Mouse (Mus musculus) liver, adult 2 months (tissue): Measurements from ENCODE around the gene Ccdc77. TPM values are rescaled to one million over a fixed set of nuclear protein-coding genes. Genes with fewer than 3 reads are reported as not detected.

Experiments used
- DNase-seq: peaks from one replicate; pipeline ENCODE4 v3.0.0-alpha.2; 2011; ENCODE audit warnings: low read depth, low spot score; ENCODE audit errors: extremely low read depth
- H3K27ac ChIP-seq: fragments of 200-500 bp; replicated peaks from 2 replicates; pipeline ENCODE4 v1.5.1; 2012; ENCODE audit warnings: low read depth, mild to moderate bottlenecking, control low read depth, inconsistent platforms, low read length; ENCODE audit not compliant: insufficient read depth
- H3K27me3 ChIP-seq: fragments of 200-500 bp; 2 replicates; pipeline ENCODE4 v1.6.1; 2012; ENCODE audit warnings: mild to moderate bottlenecking, moderate library complexity, low read length, inconsistent platforms; ENCODE audit not compliant: control insufficient read depth, insufficient read depth
- H3K36me3 ChIP-seq: fragments of 200-500 bp; 2 replicates; pipeline ENCODE4 v1.6.1; 2012; ENCODE audit warnings: low read length, inconsistent platforms; ENCODE audit not compliant: control insufficient read depth, insufficient read depth
- H3K4me1 ChIP-seq: fragments of 200-500 bp; 2 replicates; pipeline ENCODE4 v1.6.1; 2011; ENCODE audit warnings: low read length; ENCODE audit not compliant: control insufficient read depth, insufficient read depth
- H3K4me3 ChIP-seq: fragments of 200-500 bp; 2 replicates; pipeline ENCODE4 v1.5.1; 2011; ENCODE audit warnings: low read depth, mild to moderate bottlenecking, control low read depth, low read length, moderate library complexity; ENCODE audit not compliant: insufficient read depth
- H3K79me2 ChIP-seq: fragments of 200-500 bp; 2 replicates; pipeline ENCODE4 v1.6.1; 2012; ENCODE audit warnings: inconsistent platforms, mild to moderate bottlenecking, low read length, moderate library complexity; ENCODE audit not compliant: control insufficient read depth, insufficient read depth
- H3K9ac ChIP-seq: fragments of 200-500 bp; 2 replicates; pipeline ENCODE4 v1.6.1; 2012; ENCODE audit warnings: low read depth, mild to moderate bottlenecking, control low read depth, inconsistent platforms, low read length
- CTCF ChIP-seq: fragments of 200-500 bp; IDR thresholded peaks from 2 replicates; pipeline ENCODE4 v1.5.1; 2011; ENCODE audit warnings: low read depth, low read length, control low read depth
- POLR2A ChIP-seq: fragments of 200-500 bp; IDR thresholded peaks from 2 replicates; pipeline ENCODE4 v1.6.1; 2011; ENCODE audit warnings: low read length, control low read depth; ENCODE audit not compliant: insufficient read depth; ENCODE audit errors: extremely low read depth
- WGBS: fragments of 180-500 bp; shearing (Covaris S2); methylation state at CpG from one replicate; pipeline ENCODE4 v1.1.7; 2018; 5-methylcytosine and 5-hydroxymethylcytosine counted together
- polyA plus RNA-seq: library from polyadenylated mRNA; depleted of rRNA; stranded (reverse); fragments of >200 nt; gene quantifications from 2 replicates; pipeline ENCODE4 v1.2.3, GENCODE M21; 2012
- total RNA-seq: library from RNA; depleted of rRNA; stranded (reverse); fragments of >200 nt; gene quantifications from 2 replicates; pipeline ENCODE4 v1.2.3, GENCODE M21; 2014

Ccdc77 gene
- total and polyA plus RNA-seq, 2 experiments, result 1.5 to 5.0 TPM

- H3K27me3 ChIP-seq, result no peaks in the 10 kb centered on the region
- H3K36me3 ChIP-seq, result peaks cover 61% of the 10 kb centered on the region
- 9% methylated on average over 2 of the region's 2 CpGs for WGBS
- H3K79me2 ChIP-seq, result no peaks in the 10 kb centered on the region; the same call in 1 of the 2 replicates
- no peak overlapping the region for H3K4me3 ChIP-seq
- peaks cover 6% of the 10 kb centered on the region for H3K4me1 ChIP-seq
- no peak for TF ChIP-seq CTCF
- no peak for TF ChIP-seq POLR2A
- H3K27ac ChIP-seq, result peak overlapping the region; percentile 24
- H3K9ac ChIP-seq, result no peak overlapping the region
- peak; percentile 69 for DNase-seq
Observed at GRCm38 (mm10) chr6:120376736-120377135, 12.6 kb upstream of the Ccdc77 start.

GRCm38 (mm10) chr6:120365051-120365450 is 877 bp upstream of the Ccdc77 start:
- peak overlapping the region; percentile 41 for H3K27ac ChIP-seq
- peaks cover 26% of the 10 kb centered on the region for H3K36me3 ChIP-seq
- peaks cover 12% of the 10 kb centered on the region for H3K4me1 ChIP-seq
- TF ChIP-seq CTCF (no peak), POLR2A (no peak)
- peak; percentile 14 for DNase-seq
- no peaks in the 10 kb centered on the region for H3K27me3 ChIP-seq
- H3K9ac ChIP-seq, result peak overlapping the region; percentile 91
- peak overlapping the region; percentile 93 for H3K4me3 ChIP-seq
- H3K79me2 ChIP-seq, result peaks cover 19% of the 10 kb centered on the region; the same call in 1 of the 2 replicates
- WGBS, result 2% methylated on average over 15 of the region's 15 CpGs

- Histone ChIP-seq H3K4me1 (peaks cover 12% of the 10 kb centered on the region), H3K27me3 (no peaks in the 10 kb centered on the region), H3K27ac (peak overlapping the region; percentile 98), H3K4me3 (peak overlapping the region; percentile 93), H3K79me2 (peaks cover 19% of the 10 kb centered on the region; the same call in 1 of the 2 replicates), H3K36me3 (peaks cover 21% of the 10 kb centered on the region), H3K9ac (peak overlapping the region; percentile 91)
- TF ChIP-seq CTCF (no peak), POLR2A (no peak)
- WGBS, result 1% methylated on average over 31 of the region's 31 CpGs
- no peak for DNase-seq
Observed at GRCm38 (mm10) chr6:120364523-120364905, 340 bp upstream of the Ccdc77 start.

- Histone ChIP-seq H3K4me1 (peaks cover 12% of the 10 kb centered on the region), H3K36me3 (peaks cover 9% of the 10 kb centered on the region), H3K27ac (peak overlapping the region; percentile 98), H3K9ac (peak overlapping the region; percentile 84), H3K79me2 (peaks cover 19% of the 10 kb centered on the region; the same call in 1 of the 2 replicates), H3K27me3 (no peaks in the 10 kb centered on the region), H3K4me3 (peak overlapping the region; percentile 93)
- DNase-seq, result no peak
- TF ChIP-seq CTCF, result no peak
- TF ChIP-seq POLR2A, result no peak
- WGBS, result 11% methylated on average over 15 of the region's 15 CpGs
Observed at GRCm38 (mm10) chr6:120362774-120363687, 1.1 kb downstream of the Ccdc77 start.

- Histone ChIP-seq H3K4me3 (no peak overlapping the region), H3K27me3 (no peaks in the 10 kb centered on the region), H3K4me1 (peaks cover 12% of the 10 kb centered on the region), H3K36me3 (peaks cover 4% of the 10 kb centered on the region), H3K27ac (peak overlapping the region; percentile 53; the same call in 1 of the 2 replicates), H3K79me2 (peaks cover 13% of the 10 kb centered on the region; the same call in 1 of the 2 replicates), H3K9ac (no peak overlapping the region)
- no peak for DNase-seq
- WGBS, result 99% methylated on average over 2 of the region's 2 CpGs
- TF ChIP-seq CTCF (no peak), POLR2A (no peak)
Observed at GRCm38 (mm10) chr6:120362124-120362523, 2.0 kb downstream of the Ccdc77 start.
